Mouse (Mus musculus): ENCODE data around the gene Olfr474.
"Not testable (repeated sequence)": the region's sequence is repeated elsewhere in the genome, so short reads cannot be mapped to it uniquely, and the experiment has no call there.

Gene Olfr474

DNA sequence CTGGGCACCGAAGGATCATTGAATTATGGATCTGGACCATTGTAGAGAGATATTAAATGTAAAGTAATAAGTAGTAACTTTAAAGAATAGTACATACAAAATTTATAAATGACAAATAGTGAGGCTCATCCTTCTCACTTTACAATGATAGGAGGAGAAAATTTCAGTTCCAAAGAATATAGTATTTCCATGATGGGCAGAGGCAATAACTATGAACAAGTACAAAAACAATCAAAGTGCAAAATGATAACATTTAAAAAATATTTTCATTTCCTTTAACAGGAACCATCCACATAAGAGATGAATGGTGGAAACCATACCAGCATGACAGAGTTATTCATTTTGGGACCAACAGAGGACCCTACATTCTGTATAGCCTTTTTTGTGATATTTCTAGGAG is at the start of gene Olfr474:
Gene Olfr474 (plus strand): TSS at position 301 of the 400 bp plus-strand sequence.
- no peak for DNase-seq (ENCODE audit: low read depth)

DNA sequence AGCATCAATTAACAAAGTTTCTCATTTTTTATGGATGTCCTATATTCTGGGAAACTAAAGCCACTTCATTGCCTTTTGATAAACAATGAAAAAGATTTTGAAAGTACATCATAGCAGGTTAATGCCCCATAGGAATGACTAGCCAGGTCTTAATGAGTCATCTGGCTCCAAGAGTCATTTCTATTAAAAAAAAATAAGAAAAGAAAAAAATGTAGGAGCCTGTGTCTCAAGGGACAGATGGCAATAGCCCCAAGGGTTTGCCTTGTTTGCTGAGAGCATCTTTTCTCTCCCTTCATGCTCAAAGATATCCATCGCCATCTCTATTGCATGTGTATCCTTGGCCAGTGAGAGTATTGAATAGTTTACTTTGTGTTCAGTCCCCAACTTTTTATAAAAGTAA is 24.3 kb upstream of the Olfr474 start, which contains the start of gene Olfr473:
Gene Olfr473 (plus strand): TSS at position 301 of the 400 bp plus-strand sequence.
- no peak for DNase-seq (ENCODE audit: low read depth)

- not testable (repeated sequence) for DNase-seq (ENCODE audit: low read depth)
These were observed 1.9 kb upstream of the Olfr474 start for GRCm38 (mm10) chr7:107952539-107952938.

DNA sequence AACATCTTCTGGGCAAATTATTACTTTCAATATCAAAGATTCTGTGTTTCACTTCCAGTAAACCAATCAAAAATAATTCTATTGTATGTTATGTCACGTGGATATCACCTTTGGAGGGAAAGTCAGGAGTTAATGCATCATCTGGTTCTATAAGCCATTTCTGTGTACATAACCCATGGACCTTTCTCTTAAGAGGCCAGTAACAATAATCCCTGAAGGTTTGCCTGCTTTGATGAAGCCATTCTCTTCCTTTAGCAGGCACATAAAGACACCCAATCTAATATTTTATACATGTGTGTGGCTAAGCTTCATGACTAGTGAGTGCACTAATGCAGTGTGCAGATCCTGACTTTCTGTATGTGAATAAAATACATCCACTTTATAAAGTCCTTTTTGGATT is 10.1 kb downstream of the Olfr474 start, which contains the start of gene Olfr476:
Gene Olfr476 (plus strand): TSS at position 301 of the 400 bp plus-strand sequence.
- no peak for DNase-seq (ENCODE audit: low read depth)

DNA sequence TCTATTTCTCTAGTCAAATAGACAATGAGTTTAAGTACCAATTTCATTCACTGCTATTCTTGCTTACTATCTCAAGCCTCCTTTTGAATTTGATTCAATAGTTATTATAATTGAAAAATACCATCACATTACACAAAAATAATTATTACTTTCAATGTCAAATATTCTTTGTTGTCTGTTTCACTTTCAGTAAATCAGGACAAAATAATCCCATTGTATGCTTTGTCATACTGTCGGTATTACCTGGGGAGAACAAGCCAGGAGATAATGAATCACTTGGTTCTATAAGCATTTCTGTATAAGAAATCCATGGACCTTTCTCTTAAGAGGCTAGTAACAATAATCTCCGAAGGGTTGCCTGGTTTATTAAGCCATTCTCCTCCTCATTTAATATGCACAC is 31.9 kb downstream of the Olfr474 start, which contains the start of gene Olfr477:
Gene Olfr477 (plus strand): TSS at position 301 of the 400 bp plus-strand sequence.
- DNase-seq (ENCODE audit: low read depth) = no peak

All from naive thymus-derived CD4-positive, alpha-beta T cell, adult 2 months (primary cell).